Mouse (Mus musculus) brain, embryonic 14.5 days (tissue): ENCODE measurements at regions not wholly inside any gene's neighbourhood (a gene's known extent, or its start where the extent isn't known, plus 50 kb on each side); places are given as distances from the start of the nearest gene placed in this dataset.
"Not testable (repeated sequence)": the region's sequence is repeated elsewhere in the genome, so short reads cannot be mapped to it uniquely, and the experiment has no call there.

Experiments used
- DNase-seq: peaks from one replicate; pipeline ENCODE4 v3.0.0-alpha.2; 2011; ENCODE audit warnings: low read depth
- CTCF ChIP-seq: fragments of 200-500 bp; IDR thresholded peaks from 2 replicates; pipeline ENCODE4 v1.5.1; 2012; ENCODE audit warnings: inconsistent platforms, mild to moderate bottlenecking, moderate library complexity, borderline replicate concordance; ENCODE audit not compliant: insufficient read depth, insufficient read length; ENCODE audit errors: extremely low read depth
- POLR2A ChIP-seq: fragments of 200-500 bp; IDR thresholded peaks from 2 replicates; pipeline ENCODE4 v1.6.1; 2012; ENCODE audit warnings: mild to moderate bottlenecking, inconsistent platforms, borderline replicate concordance; ENCODE audit not compliant: poor library complexity, insufficient read depth, insufficient read length, severe bottlenecking; ENCODE audit errors: extremely low read depth

DNA sequence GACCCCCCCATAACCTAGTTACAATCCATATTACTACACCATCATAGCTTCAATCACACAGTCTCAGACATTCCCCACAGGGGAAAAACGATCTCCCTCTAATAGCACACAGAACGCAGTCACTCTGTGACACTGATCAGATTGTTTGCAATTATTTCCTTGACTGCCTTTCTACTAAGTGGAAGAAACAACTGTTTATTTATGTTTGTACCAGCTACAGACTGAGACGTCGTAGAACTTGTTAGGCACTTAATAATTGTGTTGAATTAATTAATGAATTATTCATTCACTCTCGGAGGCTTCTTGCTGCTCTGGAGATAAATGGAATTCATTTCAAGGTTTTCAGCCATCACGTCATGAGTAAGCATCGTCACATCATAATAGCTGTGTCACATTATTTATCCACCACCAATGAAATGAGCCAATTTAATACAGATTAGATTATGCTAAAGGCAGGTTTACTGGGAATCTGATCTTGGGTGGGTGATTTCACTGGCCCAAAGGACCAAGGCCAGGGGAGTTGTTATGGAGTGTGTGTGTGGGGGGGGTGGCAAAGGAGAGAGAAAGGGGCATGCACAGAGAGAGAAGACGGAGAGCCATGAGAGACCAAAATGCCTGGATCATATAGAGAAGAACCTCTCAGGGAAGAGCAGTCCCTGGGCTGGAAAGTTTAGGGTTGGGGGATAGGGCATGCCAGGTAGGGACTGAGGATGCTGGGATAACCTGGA is 355.7 kb upstream of the Zwint start:
- TF ChIP-seq POLR2A (no peak), CTCF (no peak)
- peak; percentile 39 for DNase-seq

DNA sequence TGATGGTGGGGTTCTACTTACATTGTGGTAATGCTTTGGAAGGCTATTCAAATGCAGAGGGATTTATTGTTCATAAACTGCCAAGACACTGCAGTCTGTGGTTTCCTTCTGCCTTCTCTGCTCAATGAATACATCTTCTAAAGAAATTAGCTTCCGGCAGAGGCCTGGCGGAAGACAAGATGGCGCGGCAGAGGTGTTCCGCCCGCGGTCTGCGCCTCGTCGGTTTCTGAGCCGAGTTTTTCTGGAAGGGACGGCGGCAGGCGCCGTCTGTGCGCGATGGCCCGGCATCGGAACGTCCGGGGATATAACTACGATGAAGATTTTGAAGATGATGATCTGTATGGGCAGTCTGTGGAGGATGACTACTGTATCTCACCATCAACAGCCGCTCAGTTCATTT is 345.6 kb upstream of the Zwint start:
- not testable (repeated sequence) for DNase-seq

DNA sequence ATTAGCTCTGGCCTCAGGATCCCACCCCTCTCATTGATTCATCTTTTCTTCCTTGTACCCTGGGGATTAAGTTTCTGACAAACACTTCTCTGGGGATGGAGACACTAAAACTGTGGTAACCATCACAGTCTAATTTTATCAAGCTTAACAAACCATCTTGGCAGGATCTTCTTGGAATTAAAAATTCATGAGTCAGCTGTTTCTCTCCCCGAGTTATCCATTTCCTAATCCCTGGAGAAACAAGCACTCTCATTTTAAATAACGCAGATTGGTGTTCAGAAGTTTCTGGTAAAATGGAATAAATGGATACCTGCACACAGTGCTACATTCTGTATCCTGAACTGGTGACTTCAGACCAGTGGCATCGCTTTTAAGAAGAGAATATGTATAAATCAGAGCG is 336.3 kb upstream of the Zwint start:
- no peak for TF ChIP-seq POLR2A
- no peak for TF ChIP-seq CTCF
- no peak for DNase-seq

DNA sequence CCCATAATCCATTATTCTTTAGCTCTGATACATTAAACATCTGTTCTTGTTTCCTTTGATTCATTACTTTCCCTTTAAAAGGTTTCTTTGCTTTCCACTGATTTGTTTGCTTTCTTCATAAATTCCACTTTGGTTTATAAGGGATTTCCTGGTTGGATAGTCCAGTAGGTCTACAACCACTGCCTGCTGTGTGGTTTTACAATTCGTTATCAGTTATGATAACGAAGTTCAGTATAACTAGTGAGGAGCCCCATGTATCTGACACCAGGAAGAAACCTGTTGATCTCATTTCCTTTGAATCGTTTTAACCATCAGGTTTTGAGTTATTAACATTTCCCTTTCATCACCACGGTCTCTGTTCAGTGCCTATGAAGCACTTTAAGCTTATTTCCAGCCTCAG is 334.3 kb upstream of the Zwint start:
- no peak for TF ChIP-seq POLR2A
- TF ChIP-seq CTCF = no peak
- no peak for DNase-seq

DNA sequence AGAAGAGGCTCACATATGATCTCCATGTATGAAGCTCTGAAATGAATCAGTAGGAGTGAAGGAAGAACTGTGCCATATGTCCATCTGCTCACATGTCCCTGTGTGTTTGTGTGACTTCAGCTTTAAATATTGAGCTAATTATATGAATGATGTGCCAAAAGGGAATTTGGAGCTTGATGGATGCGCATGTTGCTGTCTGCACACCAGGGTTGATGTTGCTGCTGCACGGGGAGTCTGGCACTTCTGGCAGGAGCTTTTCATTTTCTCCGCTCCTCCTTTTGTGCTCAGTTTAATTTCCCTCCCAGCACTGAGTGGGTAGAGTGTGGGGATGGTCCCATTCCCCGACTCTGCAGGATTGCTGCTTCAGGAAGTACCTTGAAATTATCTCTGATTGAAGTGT is 328.0 kb upstream of the Zwint start:
- DNase-seq = peak; percentile 67
- TF ChIP-seq CTCF = no peak
- no peak for TF ChIP-seq POLR2A

DNA sequence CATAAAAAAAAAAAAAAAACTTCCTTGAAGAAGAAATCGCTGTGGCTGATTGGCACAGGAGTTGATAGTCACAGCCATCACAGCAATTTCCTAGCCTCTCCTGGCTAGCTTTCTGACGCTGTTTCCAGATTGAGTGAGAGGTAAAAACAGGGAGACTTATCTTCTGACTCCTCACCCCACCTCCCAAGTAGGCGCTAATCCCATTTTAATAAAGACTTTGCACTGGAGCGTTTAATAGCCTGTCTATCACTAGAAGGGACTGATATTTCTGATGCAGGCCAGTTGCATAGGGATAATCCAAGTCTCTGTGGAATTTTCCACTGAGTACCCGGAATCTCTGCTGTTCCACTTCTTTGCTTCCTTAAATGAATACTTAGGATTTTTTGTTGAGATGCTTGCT is 307.4 kb upstream of the Zwint start:
- no peak for TF ChIP-seq POLR2A
- peak; percentile 49 for DNase-seq

DNA sequence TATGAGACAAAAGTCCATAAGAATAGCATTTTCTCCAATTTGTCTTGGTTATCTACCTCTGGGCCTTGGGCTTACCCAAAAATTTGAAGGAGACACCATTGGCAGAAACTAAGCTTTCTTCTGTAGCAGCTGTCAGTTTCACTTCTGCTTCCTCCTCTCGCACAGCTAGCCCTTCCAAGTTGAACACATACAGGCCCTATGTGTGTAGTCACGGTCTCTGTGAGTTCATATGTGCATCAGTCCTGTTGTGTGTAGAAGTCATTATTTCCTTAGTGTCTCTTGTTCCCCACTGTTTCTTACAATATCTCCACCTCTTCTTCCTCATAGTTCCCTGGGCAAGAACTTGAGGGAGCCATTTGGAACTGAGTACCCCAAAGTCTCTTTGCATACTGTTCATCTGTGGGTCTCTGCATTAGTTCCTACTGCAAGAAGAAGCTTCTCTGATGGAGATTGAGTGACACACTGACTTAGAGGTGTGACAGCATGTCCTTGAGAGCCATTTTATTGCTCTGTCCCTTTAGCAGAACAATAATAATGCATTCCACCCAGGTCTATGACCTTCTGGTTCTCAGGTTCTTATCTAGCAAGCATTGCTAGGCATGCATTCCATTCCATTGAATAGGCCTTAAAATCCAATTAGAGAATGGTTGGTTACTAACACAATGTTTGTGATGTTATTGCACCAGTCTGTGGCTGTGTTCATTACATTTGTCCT is 306.5 kb upstream of the Zwint start:
- DNase-seq = no peak
- TF ChIP-seq CTCF (no peak), POLR2A (no peak)

DNA sequence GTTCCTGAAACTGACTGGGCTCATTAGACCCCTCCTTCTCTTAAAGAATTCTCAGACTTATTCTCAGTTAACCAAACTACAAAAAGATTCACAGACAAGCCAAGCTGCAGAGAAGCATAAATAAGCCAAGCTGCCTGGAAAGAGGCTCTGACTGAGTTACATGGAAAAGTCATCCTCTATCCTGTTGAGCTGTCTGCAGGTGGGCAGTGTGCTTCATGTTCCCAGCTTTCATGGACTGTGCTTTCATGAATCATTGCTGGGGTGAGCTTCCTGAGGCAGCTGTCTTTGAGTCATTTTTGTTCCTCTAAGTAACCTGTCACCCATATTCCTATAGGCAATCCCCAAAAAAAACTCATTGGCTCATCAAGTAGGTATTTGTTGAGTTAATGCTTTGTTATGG is 301.8 kb upstream of the Zwint start:
- DNase-seq = no peak
- no peak for TF ChIP-seq POLR2A
- TF ChIP-seq CTCF = no peak

DNA sequence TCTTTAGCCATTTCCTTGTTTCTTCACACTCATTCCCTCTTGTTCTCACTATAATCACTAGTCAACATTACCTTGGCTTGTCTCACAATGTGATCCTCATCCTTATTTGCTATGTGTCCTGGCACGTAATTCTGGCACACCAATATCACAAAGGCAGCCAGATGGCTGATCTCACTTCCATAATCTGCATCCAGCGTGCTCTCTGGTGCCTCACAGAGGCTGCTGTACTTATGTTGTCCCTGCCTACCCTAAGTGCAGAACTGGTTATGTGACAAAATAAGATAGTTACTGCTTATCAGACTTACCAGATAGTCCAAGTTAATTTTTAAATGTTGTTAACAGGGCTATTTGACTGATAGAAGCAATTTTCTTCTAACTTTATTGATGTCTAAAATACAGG is 301.1 kb upstream of the Zwint start:
- peak; percentile 72 for DNase-seq
- TF ChIP-seq POLR2A (no peak), CTCF (no peak)

DNA sequence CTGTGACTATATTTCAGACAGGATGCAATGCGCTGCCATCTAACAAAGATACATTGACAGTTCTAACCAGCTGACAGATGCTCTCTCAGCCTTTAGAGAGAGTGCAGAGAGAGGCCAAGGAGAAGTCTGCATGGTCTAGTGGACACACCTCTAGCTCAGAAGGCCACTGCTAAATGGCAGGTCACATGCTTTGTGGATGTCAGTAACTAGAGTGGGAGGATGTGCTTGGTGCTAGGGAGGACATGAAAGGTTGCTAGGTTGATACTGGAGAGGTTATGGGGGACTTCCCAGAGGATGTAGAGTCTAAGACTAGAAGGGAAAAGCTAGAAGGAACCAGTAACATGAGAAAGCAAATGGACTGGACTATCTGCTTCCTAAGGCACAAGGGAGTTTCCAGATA is 271.3 kb upstream of the Zwint start:
- TF ChIP-seq POLR2A (no peak), CTCF (no peak)
- no peak for DNase-seq

DNA sequence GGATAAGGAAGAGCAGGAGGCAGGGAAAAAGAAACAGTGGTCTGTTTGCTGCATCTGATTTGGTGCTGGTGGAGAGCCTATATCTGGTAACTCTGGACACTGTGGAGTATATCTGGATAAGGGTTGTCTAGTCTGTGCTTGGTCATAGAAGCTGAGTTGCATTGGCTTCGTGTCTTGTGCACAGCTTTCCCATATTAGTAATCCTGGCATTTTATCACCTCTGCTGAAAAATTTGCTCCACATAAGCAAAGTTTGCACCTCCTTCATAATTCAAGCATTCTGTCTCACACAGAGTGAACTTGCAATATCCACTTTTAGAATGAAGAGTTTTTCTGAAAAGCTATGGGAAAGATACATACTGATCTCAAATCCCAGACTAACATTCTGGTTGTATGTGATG is 269.8 kb upstream of the Zwint start:
- no peak for DNase-seq
- TF ChIP-seq CTCF = no peak
- no peak for TF ChIP-seq POLR2A

DNA sequence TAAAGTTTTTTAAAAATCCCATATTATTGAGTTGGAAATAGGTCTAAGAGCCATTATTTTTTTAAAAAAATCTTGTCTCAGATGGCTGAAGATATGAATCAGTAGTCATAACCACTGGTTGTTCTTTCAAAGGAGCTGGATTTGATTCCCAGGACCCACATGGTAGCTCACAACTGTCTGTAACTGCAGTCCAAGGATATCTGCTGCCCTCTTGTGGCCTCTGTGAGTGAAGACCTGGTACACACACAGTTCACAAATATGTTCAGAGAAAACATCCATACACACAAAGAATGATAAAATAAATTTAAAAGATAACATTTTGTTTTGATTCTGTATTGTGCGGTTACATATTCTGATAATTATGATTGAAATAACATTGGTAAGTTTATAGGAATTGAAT is 263.2 kb upstream of the Zwint start:
- TF ChIP-seq POLR2A (no peak), CTCF (peak; percentile 20; the same call in 1 of the 2 replicates)
- no peak for DNase-seq

DNA sequence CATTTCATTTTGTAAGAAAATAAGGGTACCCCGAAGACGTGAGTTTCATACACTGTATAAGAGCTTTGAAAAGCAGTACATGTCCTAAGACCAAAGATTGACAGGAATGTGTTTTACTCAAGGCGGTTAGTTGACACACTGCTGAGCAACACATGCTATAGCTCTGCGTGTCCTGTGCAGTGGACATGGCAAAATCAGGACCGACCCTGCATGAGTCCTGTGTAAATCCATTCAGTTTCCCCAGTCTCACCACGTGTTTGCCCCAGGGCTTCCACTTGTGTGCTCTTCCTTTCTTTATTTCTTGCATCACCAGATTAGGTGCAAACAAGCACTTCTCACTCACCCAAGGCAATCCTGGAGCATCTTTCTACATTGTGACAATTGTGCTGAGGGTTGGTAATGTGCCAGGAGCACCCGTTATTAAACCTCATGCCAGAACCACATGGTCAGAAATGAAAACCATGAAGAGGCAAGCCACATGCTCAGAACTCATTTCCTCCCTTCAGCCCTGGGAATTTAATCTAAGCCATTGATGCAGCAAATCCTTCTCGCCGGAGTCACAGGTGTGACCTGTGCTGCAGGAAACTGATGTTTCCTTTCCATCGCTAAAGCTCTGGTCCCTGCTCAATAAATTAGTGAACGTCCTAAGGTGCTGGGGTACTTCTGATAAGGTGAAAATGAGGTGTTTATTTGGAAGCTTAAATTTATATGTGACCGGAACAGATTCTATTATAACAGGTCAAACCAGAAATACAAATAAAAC is 261.2 kb upstream of the Zwint start:
- TF ChIP-seq CTCF = no peak
- TF ChIP-seq POLR2A = no peak
- peak; percentile 31 for DNase-seq

DNA sequence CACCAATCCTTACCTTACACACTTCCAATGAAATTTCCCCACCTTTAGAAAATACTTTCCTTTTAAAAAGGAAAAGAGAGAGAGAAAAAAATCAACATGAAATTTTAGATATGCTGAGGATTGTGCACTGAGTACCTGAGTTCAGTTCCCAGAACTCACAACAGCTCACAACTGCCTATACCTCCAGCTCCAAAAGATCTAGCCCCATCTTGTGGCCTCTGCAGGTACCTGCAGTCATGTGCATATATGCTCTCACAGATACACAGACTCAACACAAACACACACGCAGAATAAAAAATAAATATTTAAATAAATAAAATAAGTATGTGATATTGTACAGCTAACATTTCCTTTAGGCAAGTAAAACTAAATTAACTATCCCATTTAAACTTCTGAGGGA is 260.3 kb upstream of the Zwint start:
- DNase-seq = no peak
- TF ChIP-seq CTCF = no peak
- TF ChIP-seq POLR2A = no peak
